Mouse (Mus musculus): Measurements from ENCODE around the gene Mad1l1. TPM values are rescaled to one million over a fixed set of nuclear protein-coding genes. Genes with fewer than 3 reads are reported as not detected.

Gene Mad1l1
- polyA plus RNA-seq, 1 experiment from 2014 or later, result 20.5 TPM

- no peak overlapping the region for H3K4me3 ChIP-seq (ENCODE audit: control insufficient read depth in 1 of 2, insufficient read depth in 1 of 2, low read depth in 1 of 2, low read length in 2 of 2)
- H3K27ac ChIP-seq (replicated peaks in 1 of 2; ENCODE audit: control insufficient read depth in 1 of 2, insufficient read depth in 1 of 2, low read depth in 2 of 2, low read length in 2 of 2), result no peak overlapping the region
- H3K4me1 ChIP-seq (ENCODE audit: control insufficient read depth in 2 of 2, insufficient read depth in 2 of 2, low read length in 2 of 2), result peaks cover 4 to 20% of the 10 kb centered on the region in 2 experiments; a peak in 2 of 4 replicates
- H3K27me3 ChIP-seq (ENCODE audit: control insufficient read depth, insufficient read depth, low read length), result no peaks in the 10 kb centered on the region
- no peaks in the 10 kb centered on the region for H3K9me3 ChIP-seq (ENCODE audit: control insufficient read depth, low read length)
- no peak for ATAC-seq (ENCODE audit: insufficient number of reproducible peaks, insufficient read depth, low FRiP score, low read depth)
- 75% methylated on average over 6 of the region's 6 CpGs for WGBS
- H3K9ac ChIP-seq (ENCODE audit: low read length), result no peak overlapping the region
- H3K36me3 ChIP-seq (ENCODE audit: control insufficient read depth, insufficient read depth, low read length), result no peaks in the 10 kb centered on the region
- H3K4me2 ChIP-seq (ENCODE audit: low read length), result no peak overlapping the region
These were observed 159.1 kb downstream of the Mad1l1 start for GRCm38 (mm10) chr5:140162071-140162845.

- H3K27me3 ChIP-seq (ENCODE audit: control insufficient read depth, insufficient read depth, low read length), result no peaks in the 10 kb centered on the region
- 93% methylated on average over 4 of the region's 4 CpGs for WGBS
- H3K4me1 ChIP-seq (ENCODE audit: control insufficient read depth in 2 of 2, insufficient read depth in 2 of 2, low read length in 2 of 2), result peaks cover 4 to 21% of the 10 kb centered on the region in 2 experiments; a peak in 3 of 4 replicates
- H3K9me3 ChIP-seq (ENCODE audit: control insufficient read depth, low read length), result no peaks in the 10 kb centered on the region; the same call in 1 of the 2 replicates
- H3K4me3 ChIP-seq (ENCODE audit: control insufficient read depth in 1 of 2, insufficient read depth in 1 of 2, low read depth in 1 of 2, low read length in 2 of 2), result no peak overlapping the region
- no peak overlapping the region for H3K4me2 ChIP-seq (ENCODE audit: low read length)
- no peaks in the 10 kb centered on the region for H3K36me3 ChIP-seq (ENCODE audit: control insufficient read depth, insufficient read depth, low read length)
- H3K9ac ChIP-seq (ENCODE audit: low read length), result no peak overlapping the region
- no peak for ATAC-seq (ENCODE audit: insufficient number of reproducible peaks, insufficient read depth, low FRiP score, low read depth)
- no peak overlapping the region for H3K27ac ChIP-seq (replicated peaks in 1 of 2; ENCODE audit: control insufficient read depth in 1 of 2, insufficient read depth in 1 of 2, low read depth in 2 of 2, low read length in 2 of 2)
These were observed 162.3 kb downstream of the Mad1l1 start for GRCm38 (mm10) chr5:140159007-140159406.

GRCm38 (mm10) chr5:140157886-140158627 lies 163.3 kb downstream of the Mad1l1 start:
- H3K9ac ChIP-seq (ENCODE audit: low read length), result no peak overlapping the region
- H3K27ac ChIP-seq (replicated peaks in 1 of 2; ENCODE audit: control insufficient read depth in 1 of 2, insufficient read depth in 1 of 2, low read depth in 2 of 2, low read length in 2 of 2), result no peak overlapping the region
- H3K4me3 ChIP-seq (ENCODE audit: control insufficient read depth in 1 of 2, insufficient read depth in 1 of 2, low read depth in 1 of 2, low read length in 2 of 2), result no peak overlapping the region
- no peaks in the 10 kb centered on the region for H3K27me3 ChIP-seq (ENCODE audit: control insufficient read depth, insufficient read depth, low read length)
- H3K4me1 ChIP-seq (ENCODE audit: control insufficient read depth in 2 of 2, insufficient read depth in 2 of 2, low read length in 2 of 2), result peaks cover 4 to 23% of the 10 kb centered on the region in 2 experiments; a peak in 3 of 4 replicates
- no peak for ATAC-seq (ENCODE audit: insufficient number of reproducible peaks, insufficient read depth, low FRiP score, low read depth)
- no peaks in the 10 kb centered on the region; the same call in 1 of the 2 replicates for H3K9me3 ChIP-seq (ENCODE audit: control insufficient read depth, low read length)
- H3K4me2 ChIP-seq (ENCODE audit: low read length), result no peak overlapping the region
- no peaks in the 10 kb centered on the region for H3K36me3 ChIP-seq (ENCODE audit: control insufficient read depth, insufficient read depth, low read length)
- WGBS, result 88% methylated on average over 1 of the region's 1 CpGs

GRCm38 (mm10) chr5:140154166-140154565 lies 167.2 kb downstream of the Mad1l1 start:
- Histone ChIP-seq H3K4me3 (ENCODE audit: control insufficient read depth in 1 of 2, insufficient read depth in 1 of 2, low read depth in 1 of 2, low read length in 2 of 2) (no peak overlapping the region), H3K27ac (replicated peaks in 1 of 2; ENCODE audit: control insufficient read depth in 1 of 2, insufficient read depth in 1 of 2, low read depth in 2 of 2, low read length in 2 of 2) (no peak overlapping the region), H3K4me1 (ENCODE audit: control insufficient read depth in 2 of 2, insufficient read depth in 2 of 2, low read length in 2 of 2) (peaks cover 18 to 41% of the 10 kb centered on the region in 2 experiments), H3K9me3 (ENCODE audit: control insufficient read depth, low read length) (no peaks in the 10 kb centered on the region; the same call in 1 of the 2 replicates), H3K36me3 (ENCODE audit: control insufficient read depth, insufficient read depth, low read length) (no peaks in the 10 kb centered on the region), H3K4me2 (ENCODE audit: low read length) (no peak overlapping the region), H3K9ac (ENCODE audit: low read length) (no peak overlapping the region), H3K27me3 (ENCODE audit: control insufficient read depth, insufficient read depth, low read length) (no peaks in the 10 kb centered on the region)
- ATAC-seq (ENCODE audit: insufficient number of reproducible peaks, insufficient read depth, low FRiP score, low read depth), result no peak
- 83% methylated on average over 3 of the region's 3 CpGs for WGBS

- no peak overlapping the region for H3K4me2 ChIP-seq (ENCODE audit: low read length)
- no peaks in the 10 kb centered on the region for H3K36me3 ChIP-seq (ENCODE audit: control insufficient read depth, insufficient read depth, low read length)
- H3K27me3 ChIP-seq (ENCODE audit: control insufficient read depth, insufficient read depth, low read length), result no peaks in the 10 kb centered on the region
- WGBS, result 70% methylated on average over 2 of the region's 2 CpGs
- no peak for ATAC-seq (ENCODE audit: insufficient number of reproducible peaks, insufficient read depth, low FRiP score, low read depth)
- H3K4me3 ChIP-seq (ENCODE audit: control insufficient read depth in 1 of 2, insufficient read depth in 1 of 2, low read depth in 1 of 2, low read length in 2 of 2), result no peak overlapping the region
- peak overlapping the region; percentile 43 to 64 for H3K27ac ChIP-seq (replicated peaks in 1 of 2; ENCODE audit: control insufficient read depth in 1 of 2, insufficient read depth in 1 of 2, low read depth in 2 of 2, low read length in 2 of 2)
- no peaks in the 10 kb centered on the region; the same call in 1 of the 2 replicates for H3K9me3 ChIP-seq (ENCODE audit: control insufficient read depth, low read length)
- H3K9ac ChIP-seq (ENCODE audit: low read length), result no peak overlapping the region
- H3K4me1 ChIP-seq (ENCODE audit: control insufficient read depth in 2 of 2, insufficient read depth in 2 of 2, low read length in 2 of 2), result peaks cover 18 to 27% of the 10 kb centered on the region in 2 experiments
These were observed 169.5 kb downstream of the Mad1l1 start for GRCm38 (mm10) chr5:140151871-140152270.

- no peak overlapping the region for H3K4me2 ChIP-seq (ENCODE audit: low read length)
- 13% methylated on average over 2 of the region's 2 CpGs for WGBS
- H3K9me3 ChIP-seq (ENCODE audit: control insufficient read depth, low read length), result no peaks in the 10 kb centered on the region; the same call in 1 of the 2 replicates
- H3K4me1 ChIP-seq (ENCODE audit: control insufficient read depth in 2 of 2, insufficient read depth in 2 of 2, low read length in 2 of 2), result peaks cover 13 to 21% of the 10 kb centered on the region in 2 experiments; a peak in 3 of 4 replicates
- no peak overlapping the region for H3K9ac ChIP-seq (ENCODE audit: low read length)
- H3K27ac ChIP-seq (replicated peaks in 1 of 2; ENCODE audit: control insufficient read depth in 1 of 2, insufficient read depth in 1 of 2, low read depth in 2 of 2, low read length in 2 of 2), result peak overlapping the region; percentile 27 to 45; a peak in 2 of 4 replicates
- no peaks in the 10 kb centered on the region for H3K27me3 ChIP-seq (ENCODE audit: control insufficient read depth, insufficient read depth, low read length)
- H3K36me3 ChIP-seq (ENCODE audit: control insufficient read depth, insufficient read depth, low read length), result no peaks in the 10 kb centered on the region
- H3K4me3 ChIP-seq (ENCODE audit: control insufficient read depth in 1 of 2, insufficient read depth in 1 of 2, low read depth in 1 of 2, low read length in 2 of 2), result no peak overlapping the region
- no peak for ATAC-seq (ENCODE audit: insufficient number of reproducible peaks, insufficient read depth, low FRiP score, low read depth)
These were observed 170.2 kb downstream of the Mad1l1 start for GRCm38 (mm10) chr5:140151180-140151579.

GRCm38 (mm10) chr5:140150694-140151093 lies 170.7 kb downstream of the Mad1l1 start:
- H3K9me3 ChIP-seq (ENCODE audit: control insufficient read depth, low read length), result no peaks in the 10 kb centered on the region; the same call in 1 of the 2 replicates
- no peak overlapping the region for H3K4me2 ChIP-seq (ENCODE audit: low read length)
- no peak overlapping the region for H3K9ac ChIP-seq (ENCODE audit: low read length)
- WGBS, result 80% methylated on average over 2 of the region's 2 CpGs
- H3K27me3 ChIP-seq (ENCODE audit: control insufficient read depth, insufficient read depth, low read length), result no peaks in the 10 kb centered on the region
- H3K27ac ChIP-seq (replicated peaks in 1 of 2; ENCODE audit: control insufficient read depth in 1 of 2, insufficient read depth in 1 of 2, low read depth in 2 of 2, low read length in 2 of 2), result no peak overlapping the region; a peak in 1 of 4 replicates
- no peaks in the 10 kb centered on the region for H3K36me3 ChIP-seq (ENCODE audit: control insufficient read depth, insufficient read depth, low read length)
- peaks cover 13 to 21% of the 10 kb centered on the region in 2 experiments; a peak in 3 of 4 replicates for H3K4me1 ChIP-seq (ENCODE audit: control insufficient read depth in 2 of 2, insufficient read depth in 2 of 2, low read length in 2 of 2)
- no peak overlapping the region for H3K4me3 ChIP-seq (ENCODE audit: control insufficient read depth in 1 of 2, insufficient read depth in 1 of 2, low read depth in 1 of 2, low read length in 2 of 2)
- no peak for ATAC-seq (ENCODE audit: insufficient number of reproducible peaks, insufficient read depth, low FRiP score, low read depth)
